Mouse (Mus musculus) v-Abl transformed pro-B cells (cell line): ENCODE data around the gene Cdc6.

Experiments
- in situ Hi-C, 2 experiments: fragments of 400-800 bp; cut with MboI; formaldehyde crosslinking; loops; one replicate each; pipeline ENCODE4 v1.15.1; 2025; ENCODE audit not compliant: unreplicated experiment in 2 of 2

Cdc6 gene

DNA sequence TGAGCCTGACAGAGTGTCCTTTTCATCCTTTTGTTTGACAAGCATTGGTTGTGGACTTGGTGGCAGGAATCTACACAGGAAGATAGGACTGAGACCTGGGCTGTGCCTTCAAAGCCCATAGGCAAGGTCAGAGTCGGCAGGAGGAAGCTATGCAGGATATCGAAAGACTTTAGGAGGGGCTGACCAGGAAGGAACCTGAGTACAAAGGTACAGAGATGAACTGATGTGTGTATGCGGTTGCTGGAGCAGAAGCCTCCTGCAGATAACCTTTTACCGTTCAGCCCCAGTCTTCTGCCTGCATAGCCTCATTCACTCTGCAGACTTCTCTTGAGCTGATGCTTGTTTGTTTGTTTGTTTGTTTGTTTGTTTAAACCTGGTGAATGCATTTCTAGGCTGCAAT is 2.0 kb upstream of the Cdc6 start:
- in situ Hi-C loops: no loop called here

DNA sequence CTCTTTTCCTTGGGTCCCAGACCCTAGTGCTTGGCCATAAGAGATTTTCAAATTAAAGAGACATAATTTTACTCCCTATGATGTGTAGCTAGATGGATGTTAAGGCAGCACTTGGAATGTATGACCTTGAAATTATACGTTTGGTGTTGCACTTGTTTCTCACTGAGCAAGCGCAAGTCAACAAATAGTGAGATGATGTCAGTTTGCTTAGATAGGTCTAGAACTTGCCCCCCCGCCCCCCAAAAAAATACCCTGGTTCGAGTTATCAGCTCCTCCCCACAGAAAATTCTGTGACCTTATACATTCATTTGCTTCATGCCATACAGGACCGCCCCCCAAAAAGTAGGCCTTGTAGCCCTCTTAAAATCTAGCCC is 551 bp upstream of the Cdc6 start:
- in situ Hi-C loops: no loop called here

- in situ Hi-C loops: loop anchor here (5.0 to 10.0 kb wide), 4 partner anchors 125 to 215 kb away; partner anchors contain the start of gene Csf3 (in 1 of the 2)
These were observed 2.1 kb downstream of the Cdc6 start for GRCm38 (mm10) chr11:98909654-98910053.

- in situ Hi-C loops: loop anchor here (5.0 to 10.0 kb wide), 4 partner anchors 124 to 214 kb away; partner anchors contain the start of gene Csf3 (in 1 of the 2)
These were observed 2.8 kb downstream of the Cdc6 start for GRCm38 (mm10) chr11:98910415-98910814.

DNA sequence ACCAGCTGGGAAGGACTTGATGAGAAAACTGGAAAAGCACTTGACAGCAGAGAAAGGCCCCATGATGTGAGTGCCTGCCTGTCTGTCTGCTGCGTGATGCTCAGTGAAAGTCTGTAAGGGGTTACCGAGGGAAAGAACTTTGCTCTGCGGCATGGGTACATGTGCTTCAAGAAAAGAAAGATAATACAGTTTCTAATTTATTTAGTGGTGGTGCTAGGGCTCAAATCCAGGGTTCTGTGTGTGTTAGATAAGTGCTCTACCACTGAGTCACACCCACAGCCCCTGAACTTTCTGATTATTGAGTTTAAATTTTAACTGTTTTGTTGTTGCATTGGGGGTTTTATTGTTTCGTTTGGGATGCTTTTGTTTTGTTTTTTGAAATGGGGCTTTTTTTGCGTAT is 3.9 kb downstream of the Cdc6 start:
- in situ Hi-C loops: loop anchor here (5.0 to 10.0 kb wide), 4 partner anchors 123 to 214 kb away; partner anchors contain the start of gene Csf3 (in 1 of the 2)

- in situ Hi-C loops: loop anchor here (5.0 to 10.0 kb wide), 4 partner anchors 121 to 217 kb away; partner anchors contain the start of gene Csf3 (in 1 of the 2)
These were observed 6.6 kb downstream of the Cdc6 start for GRCm38 (mm10) chr11:98914196-98914595.

- in situ Hi-C loops: loop anchor here (5.0 to 10.0 kb wide), 5 partner anchors 118 to 376 kb away; partner anchors contain the start of gene Igfbp4 (in 1 of the 2)
These were observed 8.8 kb downstream of the Cdc6 start for GRCm38 (mm10) chr11:98916376-98916775.

DNA sequence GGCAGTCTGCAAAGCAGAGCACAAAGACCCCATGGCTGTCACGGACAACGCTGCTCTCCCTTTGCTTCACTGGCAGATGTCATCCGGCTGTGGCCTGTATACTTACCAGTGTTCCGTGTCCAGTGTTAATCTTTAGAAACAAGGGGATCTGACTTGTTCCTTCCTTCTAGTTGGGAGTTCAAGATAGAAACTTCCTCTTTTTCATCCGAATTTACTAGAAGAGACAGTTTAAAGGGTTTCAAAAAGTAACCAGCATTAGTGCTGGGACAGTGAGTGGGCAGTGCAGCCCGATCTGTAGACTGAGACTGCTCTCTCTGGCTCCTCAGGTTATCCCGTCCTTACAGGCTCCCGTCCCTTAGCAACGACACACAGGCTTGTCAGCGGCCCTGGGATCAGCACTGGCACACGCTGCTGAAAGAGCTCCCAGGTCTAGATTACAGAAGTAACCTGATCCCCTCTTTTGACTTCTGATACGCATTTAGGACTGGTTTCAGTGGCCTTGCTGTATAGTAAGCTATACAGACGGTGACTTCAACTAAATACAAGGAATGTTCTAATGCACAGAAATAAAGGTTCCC is 9.9 kb downstream of the Cdc6 start:
- in situ Hi-C loops: loop anchor here (5.0 to 10.0 kb wide), 5 partner anchors 117 to 375 kb away; partner anchors contain the start of gene Igfbp4 (in 1 of the 2)

DNA sequence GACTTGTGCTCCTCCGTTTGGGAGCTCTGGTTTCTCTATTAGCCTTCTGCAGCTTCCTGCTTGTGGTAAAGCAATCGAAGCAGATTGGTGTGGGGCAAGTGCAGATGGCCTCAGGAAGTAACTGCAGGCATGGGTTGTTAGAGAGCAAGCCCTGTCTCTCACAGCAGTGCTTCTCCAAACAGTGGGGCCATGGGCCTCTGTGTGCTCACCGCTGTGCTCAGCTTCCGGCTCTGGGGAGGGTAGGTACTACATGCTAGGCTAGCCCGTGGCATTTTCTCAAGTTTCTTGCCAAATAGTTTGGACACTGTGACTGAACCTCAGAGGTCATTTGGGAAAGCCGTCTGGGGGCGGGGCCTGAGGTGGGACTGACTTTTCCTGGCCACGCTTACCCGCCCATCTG is 10.6 kb downstream of the Cdc6 start:
- in situ Hi-C loops: loop anchor here (5.0 to 10.0 kb wide), 5 partner anchors 117 to 374 kb away; partner anchors contain the start of gene Igfbp4 (in 1 of the 2)

- in situ Hi-C loops: loop anchor here (5.0 to 10.0 kb wide), 5 partner anchors 116 to 373 kb away; partner anchors contain the start of gene Igfbp4 (in 1 of the 2)
These were observed 11.4 kb downstream of the Cdc6 start for GRCm38 (mm10) chr11:98919009-98919408.

GRCm38 (mm10) chr11:98921813-98922212 is 14.2 kb downstream of the Cdc6 start:
- in situ Hi-C loops: loop anchor here in 1 of 2 experiments (10.0 kb wide), 2 partner anchors 223 to 373 kb away; no protein-coding TSS in a partner anchor

- in situ Hi-C loops: loop anchor here in 1 of 2 experiments (10.0 kb wide), 2 partner anchors 222 to 372 kb away; no protein-coding TSS in a partner anchor
These were observed 14.7 kb downstream of the Cdc6 start for GRCm38 (mm10) chr11:98922307-98922706.

DNA sequence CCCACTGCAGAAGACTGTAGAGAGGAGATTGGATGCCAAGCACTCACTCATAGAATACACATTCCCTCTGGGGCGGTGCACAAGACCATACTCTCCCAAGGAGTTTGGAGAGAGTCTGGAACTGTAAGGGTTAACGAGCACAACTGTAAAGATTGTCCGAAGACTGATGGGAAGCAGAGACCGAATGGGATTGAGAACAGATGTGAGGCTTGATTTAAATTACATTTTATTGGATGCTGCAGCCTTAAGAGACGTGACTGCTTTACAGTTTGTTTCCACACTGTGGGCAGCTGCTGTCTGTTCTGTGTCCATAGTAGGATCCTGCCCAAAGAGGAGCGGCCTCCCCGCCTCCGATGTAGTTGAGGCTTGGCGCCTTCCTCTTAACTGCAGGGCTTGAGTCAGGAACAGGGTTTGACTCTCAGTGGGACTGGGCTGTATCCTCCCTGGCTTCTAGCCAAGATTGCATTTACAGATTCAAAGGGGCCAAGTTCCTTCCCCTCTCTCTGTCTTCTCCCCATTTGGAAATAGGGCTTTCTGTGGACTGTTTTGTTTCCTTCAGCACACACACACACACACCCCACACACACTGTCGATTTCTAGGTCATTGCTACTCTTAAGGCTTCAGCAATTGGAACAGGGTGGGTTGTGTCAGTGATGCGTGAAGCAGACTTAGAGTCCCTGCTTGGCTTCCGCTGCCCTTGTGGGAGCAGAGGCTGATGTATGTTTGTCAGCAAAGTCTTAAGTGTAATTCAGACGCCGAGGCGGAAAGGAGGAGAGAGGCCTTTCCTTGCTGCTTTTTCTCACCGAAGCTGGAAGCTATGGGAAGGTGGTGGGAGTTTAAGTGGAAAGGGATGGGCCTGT is 15.5 kb downstream of the Cdc6 start:
- in situ Hi-C loops: loop anchor here in 1 of 2 experiments (10.0 kb wide), 2 partner anchors 222 to 372 kb away; no protein-coding TSS in a partner anchor

DNA sequence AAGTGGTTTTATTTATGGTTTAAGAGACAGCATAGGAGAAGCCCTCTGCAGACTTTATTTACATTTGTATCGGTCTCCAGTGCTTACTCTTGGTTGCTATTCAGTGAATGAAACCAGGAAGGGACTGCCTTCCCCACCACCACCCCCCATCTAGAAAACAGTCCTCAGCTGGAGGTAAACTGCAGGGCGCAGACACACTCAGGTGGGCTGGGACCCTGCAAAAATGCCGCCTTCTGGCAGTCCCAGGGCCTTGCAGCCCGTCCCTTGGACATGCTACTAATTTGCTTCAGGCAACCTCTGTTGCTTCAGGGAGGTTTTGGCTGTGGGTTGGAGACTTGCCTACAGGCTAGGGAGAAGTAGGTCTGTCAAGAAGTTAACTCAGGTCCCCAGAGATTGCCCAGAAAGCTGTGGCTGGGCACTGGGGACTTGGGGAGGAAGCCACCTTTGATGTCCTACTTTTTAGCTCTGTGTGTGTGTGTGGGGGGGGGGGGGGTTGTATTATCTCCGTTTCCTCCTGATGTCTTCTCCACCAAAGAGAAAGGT is 17.1 kb downstream of the Cdc6 start:
- in situ Hi-C loops: loop anchor here (5.0 to 25.0 kb wide), 4 partner anchors 48 to 1663 kb away; no protein-coding TSS in a partner anchor

GRCm38 (mm10) chr11:98925265-98925721 is 17.7 kb downstream of the Cdc6 start:
- in situ Hi-C loops: loop anchor here (5.0 to 25.0 kb wide), 4 partner anchors 47 to 1662 kb away; no protein-coding TSS in a partner anchor

- in situ Hi-C loops: loop anchor here (5.0 to 25.0 kb wide), 4 partner anchors 46 to 1661 kb away; no protein-coding TSS in a partner anchor
These were observed 18.3 kb downstream of the Cdc6 start for GRCm38 (mm10) chr11:98925868-98926311.

DNA sequence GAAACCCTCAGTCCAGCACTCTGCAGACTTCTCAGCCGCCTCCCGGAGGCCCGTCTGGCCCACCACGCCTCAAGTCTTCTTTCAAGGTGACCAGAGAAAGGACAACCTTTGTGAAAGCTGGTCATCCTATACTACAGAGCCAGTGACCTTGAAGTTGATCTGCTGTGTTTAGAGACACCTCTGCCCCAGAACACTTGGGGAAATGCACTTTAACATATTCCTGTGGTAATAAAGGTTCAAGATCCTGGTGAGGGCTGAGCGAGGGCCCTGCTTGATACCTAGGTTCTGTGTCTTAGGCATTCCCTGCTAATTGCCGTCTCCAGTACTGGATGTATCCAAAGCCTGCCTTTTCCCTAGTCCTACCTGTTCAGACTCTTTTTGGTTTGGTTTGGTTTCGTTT is 19.0 kb downstream of the Cdc6 start:
- in situ Hi-C loops: loop anchor here (5.0 to 25.0 kb wide), 4 partner anchors 46 to 1661 kb away; no protein-coding TSS in a partner anchor

- in situ Hi-C loops: loop anchor here (5.0 to 25.0 kb wide), 4 partner anchors 45 to 1660 kb away; no protein-coding TSS in a partner anchor
These were observed 20.0 kb downstream of the Cdc6 start, which contains the start of gene Rara for GRCm38 (mm10) chr11:98927438-98928076. Rara (plus strand) TSS chr11:98927818.

DNA sequence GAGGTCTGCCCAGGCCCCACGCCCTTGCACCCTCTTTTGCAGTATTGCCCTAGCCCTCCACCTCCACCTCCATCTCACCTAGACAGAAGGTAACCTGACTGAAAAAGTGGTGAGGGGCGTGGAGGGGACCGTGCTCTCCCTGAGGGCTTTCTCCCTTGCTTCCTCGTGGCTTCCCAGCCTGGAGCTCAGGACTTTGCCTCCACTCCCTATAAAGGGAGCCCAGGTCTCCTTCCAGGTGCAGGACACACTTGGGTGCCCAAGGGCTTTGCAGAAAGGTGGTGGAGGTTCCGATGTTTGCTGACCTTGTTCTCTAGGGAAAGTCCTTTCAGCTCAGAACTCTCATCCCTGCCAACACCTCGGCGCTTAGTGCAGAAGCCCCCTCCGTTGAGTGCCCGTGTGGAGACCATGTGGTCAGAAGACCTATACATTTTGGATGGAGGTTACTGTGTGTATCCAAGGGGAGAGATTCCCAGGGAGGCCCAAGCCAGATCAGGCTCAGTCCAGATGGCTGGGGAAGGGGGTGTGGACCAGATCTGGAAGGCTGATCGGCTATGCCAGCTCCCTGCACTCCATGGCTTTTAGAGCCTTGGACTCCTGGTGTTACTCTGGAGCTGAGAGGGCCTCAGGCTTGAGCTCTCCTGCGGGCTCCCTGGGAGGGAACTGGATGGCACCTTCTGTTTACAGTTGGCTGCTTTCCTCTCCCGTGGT is 20.7 kb downstream of the Cdc6 start:
- in situ Hi-C loops: loop anchor here (5.0 to 25.0 kb wide), 4 partner anchors 44 to 1659 kb away; no protein-coding TSS in a partner anchor
